Mouse (Mus musculus): Measurements from ENCODE around the gene Mybpc3. TPM values are rescaled to one million over a fixed set of nuclear protein-coding genes. Genes with fewer than 3 reads are reported as not detected.

Mybpc3 gene
- polyA plus RNA-seq, 1 experiment from 2014 or later, result not detected

- Histone ChIP-seq H3K9ac (no peak overlapping the region), H3K4me3 (no peak overlapping the region), H3K9me3 (replicated peaks) (no peaks in the 10 kb centered on the region), H3K27me3 (no peaks in the 10 kb centered on the region), H3K27ac (no peak overlapping the region), H3K4me1 (no peaks in the 10 kb centered on the region), H3K4me2 (no peak overlapping the region), H3K36me3 (ENCODE audit: poor library complexity, severe bottlenecking) (peaks cover 92% of the 10 kb centered on the region)
- 31% methylated on average over 6 of the region's 6 CpGs for WGBS
- ATAC-seq, result no peak
These were observed 39.2 kb downstream of the Mybpc3 start for GRCm38 (mm10) chr2:91157002-91157752.

DNA sequence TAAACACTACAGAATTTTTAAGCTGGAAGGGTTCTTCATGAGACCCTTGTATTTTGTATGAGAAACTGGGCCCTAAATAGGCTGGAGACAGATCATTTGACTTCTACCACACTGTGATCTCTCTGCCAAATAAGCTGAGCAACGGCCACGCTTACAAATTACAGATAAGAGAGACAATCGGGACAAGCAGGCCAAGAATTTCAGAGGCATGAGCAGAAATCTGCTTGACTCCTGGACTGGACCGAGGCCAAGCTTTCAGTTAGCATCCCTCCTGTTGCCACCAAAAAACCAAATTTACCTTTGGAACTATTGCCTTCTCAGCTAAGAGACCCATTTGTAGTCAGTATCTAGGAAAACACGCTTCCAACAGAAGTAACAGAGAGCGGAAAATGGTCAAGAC, 42.6 kb downstream of the Mybpc3 start:
- H3K27ac ChIP-seq, result no peak overlapping the region
- H3K4me2 ChIP-seq, result no peak overlapping the region
- no peak for ATAC-seq
- no peak overlapping the region for H3K9ac ChIP-seq
- H3K27me3 ChIP-seq, result no peaks in the 10 kb centered on the region
- no peaks in the 10 kb centered on the region for H3K9me3 ChIP-seq (replicated peaks)
- H3K4me1 ChIP-seq, result no peaks in the 10 kb centered on the region
- H3K36me3 ChIP-seq (ENCODE audit: poor library complexity, severe bottlenecking), result peaks cover 94% of the 10 kb centered on the region
- WGBS, result 95% methylated on average over 6 of the region's 6 CpGs
- H3K4me3 ChIP-seq, result no peak overlapping the region

DNA sequence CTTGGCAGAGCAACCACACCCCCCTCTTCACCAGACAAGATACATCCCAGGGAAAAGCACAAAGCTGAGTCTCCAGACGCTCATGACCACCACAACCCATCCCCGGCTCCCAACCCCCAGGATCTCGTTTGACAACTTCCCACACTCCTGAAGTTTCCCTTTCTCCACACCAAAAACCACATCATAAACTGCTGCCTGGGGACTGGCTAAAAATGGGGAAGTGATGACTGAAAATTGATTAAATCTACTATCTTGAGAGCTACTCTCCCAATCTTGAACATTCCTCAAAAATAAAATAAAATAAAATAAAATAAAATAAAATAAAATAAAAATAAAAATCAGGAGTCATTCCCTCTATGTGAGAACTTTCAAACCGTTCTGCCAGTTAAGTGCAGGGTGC, 45.0 kb downstream of the Mybpc3 start:
- Histone ChIP-seq H3K27me3 (no peaks in the 10 kb centered on the region), H3K9me3 (replicated peaks) (no peaks in the 10 kb centered on the region), H3K4me1 (no peaks in the 10 kb centered on the region), H3K27ac (no peak overlapping the region), H3K9ac (no peak overlapping the region), H3K36me3 (ENCODE audit: poor library complexity, severe bottlenecking) (peaks cover 92% of the 10 kb centered on the region), H3K4me3 (no peak overlapping the region), H3K4me2 (no peak overlapping the region)
- WGBS, result 91% methylated on average over 4 of the region's 4 CpGs
- ATAC-seq, result no peak

- peaks cover 91% of the 10 kb centered on the region for H3K36me3 ChIP-seq (ENCODE audit: poor library complexity, severe bottlenecking)
These were observed 45.6 kb downstream of the Mybpc3 start for GRCm38 (mm10) chr2:91163532-91163931.

GRCm38 (mm10) chr2:91164991-91165390, 47.0 kb downstream of the Mybpc3 start:
- 91% methylated on average over 6 of the region's 6 CpGs for WGBS
- Histone ChIP-seq H3K9ac (no peak overlapping the region), H3K27me3 (no peaks in the 10 kb centered on the region), H3K4me1 (no peaks in the 10 kb centered on the region), H3K9me3 (replicated peaks) (no peaks in the 10 kb centered on the region), H3K4me3 (no peak overlapping the region), H3K4me2 (no peak overlapping the region), H3K27ac (no peak overlapping the region), H3K36me3 (ENCODE audit: poor library complexity, severe bottlenecking) (peaks cover 93% of the 10 kb centered on the region)
- ATAC-seq, result no peak

More at GRCm38 (mm10) chr2:91163532-91163931, 45.6 kb downstream of the Mybpc3 start:
- H3K27me3 ChIP-seq, result no peaks in the 10 kb centered on the region
- no peaks in the 10 kb centered on the region for H3K9me3 ChIP-seq (replicated peaks)
- no peak overlapping the region for H3K4me3 ChIP-seq
- WGBS, result 93% methylated on average over 5 of the region's 5 CpGs
- ATAC-seq, result no peak
- H3K9ac ChIP-seq, result no peak overlapping the region
- no peak overlapping the region for H3K27ac ChIP-seq
- H3K4me1 ChIP-seq, result no peaks in the 10 kb centered on the region
- no peak overlapping the region for H3K4me2 ChIP-seq

GRCm38 (mm10) chr2:91167629-91168028, 49.7 kb downstream of the Mybpc3 start:
- H3K27me3 ChIP-seq, result no peaks in the 10 kb centered on the region
- WGBS, result 75% methylated on average over 4 of the region's 4 CpGs
- peaks cover 91% of the 10 kb centered on the region for H3K36me3 ChIP-seq (ENCODE audit: poor library complexity, severe bottlenecking)
- H3K4me1 ChIP-seq, result no peaks in the 10 kb centered on the region
- H3K9me3 ChIP-seq (replicated peaks), result no peaks in the 10 kb centered on the region
- no peak overlapping the region for H3K27ac ChIP-seq
- no peak overlapping the region for H3K9ac ChIP-seq
- no peak for ATAC-seq
- H3K4me2 ChIP-seq, result no peak overlapping the region
- no peak overlapping the region for H3K4me3 ChIP-seq

- no peaks in the 10 kb centered on the region for H3K27me3 ChIP-seq
- H3K4me1 ChIP-seq, result no peaks in the 10 kb centered on the region
- H3K9me3 ChIP-seq (replicated peaks), result no peaks in the 10 kb centered on the region
- H3K36me3 ChIP-seq (ENCODE audit: poor library complexity, severe bottlenecking), result peaks cover 89% of the 10 kb centered on the region
- WGBS, result 91% methylated on average over 25 of the region's 25 CpGs
- no peak overlapping the region for H3K9ac ChIP-seq
- H3K4me3 ChIP-seq, result no peak overlapping the region
- no peak overlapping the region for H3K27ac ChIP-seq
- no peak overlapping the region for H3K4me2 ChIP-seq
- ATAC-seq, result no peak
These were observed 51.8 kb downstream of the Mybpc3 start for GRCm38 (mm10) chr2:91169587-91170322.

GRCm38 (mm10) chr2:91175490-91175889, 57.5 kb downstream of the Mybpc3 start:
- H3K4me3 ChIP-seq, result no peak overlapping the region
- ATAC-seq, result no peak
- no peak overlapping the region for H3K9ac ChIP-seq
- WGBS, result 90% methylated on average over 4 of the region's 4 CpGs
- no peaks in the 10 kb centered on the region for H3K9me3 ChIP-seq (replicated peaks)
- no peaks in the 10 kb centered on the region for H3K27me3 ChIP-seq
- no peak overlapping the region for H3K27ac ChIP-seq
- no peak overlapping the region for H3K4me2 ChIP-seq
- H3K36me3 ChIP-seq (ENCODE audit: poor library complexity, severe bottlenecking), result peaks cover 73% of the 10 kb centered on the region
- peaks cover 8% of the 10 kb centered on the region for H3K4me1 ChIP-seq

GRCm38 (mm10) chr2:91176234-91176633, 58.3 kb downstream of the Mybpc3 start:
- ATAC-seq, result no peak
- Histone ChIP-seq H3K4me2 (no peak overlapping the region), H3K27ac (no peak overlapping the region), H3K4me3 (no peak overlapping the region), H3K9ac (no peak overlapping the region), H3K4me1 (peaks cover 15% of the 10 kb centered on the region), H3K27me3 (no peaks in the 10 kb centered on the region), H3K36me3 (ENCODE audit: poor library complexity, severe bottlenecking) (peaks cover 68% of the 10 kb centered on the region), H3K9me3 (replicated peaks) (no peaks in the 10 kb centered on the region)
- 80% methylated on average over 6 of the region's 6 CpGs for WGBS

DNA sequence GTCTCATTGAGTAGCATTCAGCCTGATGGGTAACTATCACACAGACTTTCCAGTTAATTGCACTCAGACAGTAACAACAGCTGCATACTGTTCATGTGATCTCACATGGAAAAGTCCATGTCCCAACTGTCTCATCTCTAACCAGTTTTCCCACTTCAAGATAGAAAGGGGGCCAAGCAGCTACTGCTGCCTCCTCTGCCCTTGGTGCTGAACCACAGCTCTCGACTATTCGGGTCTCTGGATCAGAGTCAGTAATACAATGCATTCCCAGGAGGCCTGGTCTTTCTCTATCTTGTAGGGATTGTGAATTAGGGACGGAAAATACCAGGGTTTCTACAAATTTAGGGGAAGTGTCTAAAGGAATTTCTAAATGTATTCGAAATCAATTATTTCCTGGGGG, 61.9 kb downstream of the Mybpc3 start:
- no peak for ATAC-seq
- Histone ChIP-seq H3K27ac (no peak overlapping the region), H3K27me3 (no peaks in the 10 kb centered on the region), H3K9ac (no peak overlapping the region), H3K4me1 (peaks cover 31% of the 10 kb centered on the region), H3K4me2 (no peak overlapping the region), H3K36me3 (ENCODE audit: poor library complexity, severe bottlenecking) (peaks cover 34% of the 10 kb centered on the region), H3K4me3 (no peak overlapping the region), H3K9me3 (replicated peaks) (no peaks in the 10 kb centered on the region)
- WGBS, result 40% methylated on average over 4 of the region's 4 CpGs

DNA sequence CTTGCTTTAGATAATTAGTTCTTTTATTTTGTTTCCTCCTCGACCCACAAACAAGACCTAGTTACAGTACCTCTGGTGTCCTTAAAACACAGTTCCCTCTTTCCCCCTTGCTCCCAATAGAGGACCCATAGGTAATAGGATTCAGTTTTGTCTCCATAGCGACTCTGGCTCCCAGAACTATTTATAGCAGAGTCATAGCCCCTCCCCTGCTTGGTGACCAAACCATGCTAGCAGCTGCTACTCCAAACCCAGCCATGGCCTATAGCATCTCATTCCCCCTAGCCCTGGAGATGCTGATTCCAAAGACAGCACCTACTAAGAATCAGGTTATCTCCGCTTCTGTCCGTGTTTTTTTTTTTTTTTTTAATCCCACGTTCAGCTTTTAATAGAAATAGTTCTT, 62.8 kb downstream of the Mybpc3 start:
- H3K36me3 ChIP-seq (ENCODE audit: poor library complexity, severe bottlenecking), result peaks cover 25% of the 10 kb centered on the region
- peak overlapping the region; percentile 85; the same call in 1 of the 2 replicates for H3K9ac ChIP-seq
- no peaks in the 10 kb centered on the region for H3K27me3 ChIP-seq
- H3K9me3 ChIP-seq (replicated peaks), result no peaks in the 10 kb centered on the region
- H3K27ac ChIP-seq, result no peak overlapping the region
- H3K4me1 ChIP-seq, result peaks cover 31% of the 10 kb centered on the region
- peak overlapping the region; percentile 80 for H3K4me2 ChIP-seq
- ATAC-seq, result no peak
- 71% methylated on average over 5 of the region's 5 CpGs for WGBS
- no peak overlapping the region for H3K4me3 ChIP-seq

GRCm38 (mm10) chr2:91182016-91182404, 64.1 kb downstream of the Mybpc3 start:
- no peaks in the 10 kb centered on the region for H3K27me3 ChIP-seq
- no peaks in the 10 kb centered on the region for H3K9me3 ChIP-seq (replicated peaks)
- peaks cover 12% of the 10 kb centered on the region for H3K36me3 ChIP-seq (ENCODE audit: poor library complexity, severe bottlenecking)
- H3K27ac ChIP-seq, result peak overlapping the region; percentile 89
- peaks cover 31% of the 10 kb centered on the region for H3K4me1 ChIP-seq
- no peak for ATAC-seq
- H3K4me3 ChIP-seq, result peak overlapping the region; percentile 84
- peak overlapping the region; percentile 80 for H3K4me2 ChIP-seq
- WGBS, result 11% methylated on average over 8 of the region's 8 CpGs
- H3K9ac ChIP-seq, result peak overlapping the region; percentile 85
